ENCODE assay signal across 9 mouse cellular contexts in genomic region chr8:11002816-11003215, GRCm38 (mm10). TPM values are rescaled to one million over a fixed set of nuclear protein-coding genes. Genes with fewer than 3 reads are reported as not detected.
DNase-seq lines count a peak whose midpoint lies in the region; ATAC-seq and TF ChIP-seq lines count a peak whose summit lies in the region.
"Had no signal": no experiment of that assay in that cellular context is flagged by ENCODE, and none has a peak within 500 bp of the region (broad histone marks: within the 10 kb centered on the region; RNA-seq: fewer than 3 reads in every experiment).

No protein-coding gene starts in this region.

- no peaks in the 10 kb centered on the region; the same call in none of the 2 replicates for H3K27me3 ChIP-seq in heart, embryonic 13.5 days (replicated peaks)
- H3K27me3 ChIP-seq in hindbrain, embryonic 13.5 days: no peaks in the 10 kb centered on the region
- H3K27me3 ChIP-seq in midbrain, embryonic 11.5 days (ENCODE audit: control insufficient read depth, insufficient read depth, low read length): no peaks in the 10 kb centered on the region

- H3K4me3 ChIP-seq in heart, embryonic 13.5 days: peak overlapping the region; percentile 84
- peak overlapping the region; percentile 81 for H3K4me3 ChIP-seq in hindbrain, embryonic 13.5 days
- peak overlapping the region; percentile 70 for H3K4me3 ChIP-seq in midbrain, embryonic 11.5 days (ENCODE audit: low read depth, low read length)

- no peaks in the 10 kb centered on the region for H3K9me3 ChIP-seq in heart, embryonic 13.5 days
- no peaks in the 10 kb centered on the region for H3K9me3 ChIP-seq in hindbrain, embryonic 13.5 days
- peaks cover 3% of the 10 kb centered on the region; the same call in 1 of the 2 replicates for H3K9me3 ChIP-seq in midbrain, embryonic 11.5 days (ENCODE audit: control insufficient read depth, low read length)

- no peak for TF ChIP-seq CTCF in brain, embryonic 14.5 days (IDR thresholded peaks at IDR 0.05; ENCODE audit: borderline replicate concordance, extremely low read depth, insufficient read depth, insufficient read length)

- no peak for TF ChIP-seq POLR2A in brain, embryonic 14.5 days (IDR thresholded peaks at IDR 0.05; ENCODE audit: borderline replicate concordance, extremely low read depth, insufficient read depth, insufficient read length, poor library complexity, severe bottlenecking)

- peaks cover 31% of the 10 kb centered on the region for H3K36me3 ChIP-seq in heart, embryonic 13.5 days
- H3K36me3 ChIP-seq in hindbrain, embryonic 13.5 days: 0 out of 2 replicates have a peak, but pooled peaks cover 4% of the 10 kb centered on the region
- H3K36me3 ChIP-seq in midbrain, embryonic 11.5 days (ENCODE audit: control insufficient read depth, insufficient read depth, low read length): peaks cover 5% of the 10 kb centered on the region

- peaks cover 80% of the 10 kb centered on the region for H3K4me1 ChIP-seq in heart, embryonic 13.5 days
- H3K4me1 ChIP-seq in hindbrain, embryonic 13.5 days (replicated peaks): peaks cover 89% of the 10 kb centered on the region
- H3K4me1 ChIP-seq in midbrain, embryonic 11.5 days (ENCODE audit: control insufficient read depth, insufficient read depth, low read length): peaks cover 81% of the 10 kb centered on the region

- peak overlapping the region; percentile 91 for H3K4me2 ChIP-seq in heart, embryonic 13.5 days
- H3K4me2 ChIP-seq in hindbrain, embryonic 13.5 days: peak overlapping the region; percentile 94
- H3K4me2 ChIP-seq in midbrain, embryonic 11.5 days: peak overlapping the region; percentile 94

- 29% methylated on average over 6 of the region's 6 CpGs for WGBS in heart, embryonic 13.5 days
- WGBS in hindbrain, embryonic 13.5 days: 16% methylated on average over 6 of the region's 6 CpGs
- WGBS in midbrain, embryonic 11.5 days: 40% methylated on average over 6 of the region's 6 CpGs

- DNase-seq in heart, adult 8-10 months (ENCODE audit: low spot score): no peak
- DNase-seq in brain, embryonic 14.5 days (ENCODE audit: low read depth): peak; percentile 44
- DNase-seq in midbrain, embryonic 11.5 days (ENCODE audit: low spot score, missing footprints): peak; percentile 89
- no peak for DNase-seq in urinary bladder, postnatal 14 days (ENCODE audit: low spot score)
- no peak for DNase-seq in adrenal gland, postnatal 10 days
- DNase-seq in gastrocnemius, adult 8-10 months (ENCODE audit: low spot score in 2 of 2): no peak
- DNase-seq: cerebellum, postnatal 14 days had no signal

- peak overlapping the region; percentile 95 for H3K9ac ChIP-seq in heart, embryonic 13.5 days
- H3K9ac ChIP-seq in hindbrain, embryonic 13.5 days: peak overlapping the region; percentile 89
- H3K9ac ChIP-seq in midbrain, embryonic 11.5 days (ENCODE audit: low read length): peak overlapping the region; percentile 84

- H3K27ac ChIP-seq in heart, embryonic 13.5 days (replicated peaks): peak overlapping the region; percentile 77
- peak overlapping the region; percentile 36; the same call in 1 of the 2 replicates for H3K27ac ChIP-seq in hindbrain, embryonic 13.5 days
- H3K27ac ChIP-seq in midbrain, embryonic 11.5 days (ENCODE audit: low read depth, low read length): no peak overlapping the region

- no peak for ATAC-seq in heart, embryonic 13.5 days (ENCODE audit: extremely low read depth, insufficient number of reproducible peaks, low FRiP score, low TSS enrichment)
- no peak for ATAC-seq in hindbrain, embryonic 13.5 days (ENCODE audit: low FRiP score)
- ATAC-seq in midbrain, embryonic 11.5 days (ENCODE audit: low FRiP score): no peak

RNA-seq across cellular contexts. Expression of gene Irs2, which starts 5.4 kb away (rescaled TPM):
- polyA plus RNA-seq in heart, embryonic 13.5 days (2015; fragmentation: Nextera tagmentation; extraction: Ambion mirVana): 3.0 and 3.2 TPM in 2 replicates
- total RNA-seq in heart, adult 8-10 months (2022): 10 to 100 TPM in 1 of 4 experiments, 1 to 10 TPM in 3; 4.7 to 13.0 (median 6.8) TPM
- 9.7 and 17.6 TPM in 2 replicates for polyA plus RNA-seq in brain, embryonic 14.5 days (2012; rRNA removed)
- polyA plus RNA-seq in hindbrain, embryonic 13.5 days (2015; fragmentation: Nextera tagmentation; extraction: Ambion mirVana): 4.5 and 4.6 TPM in 2 replicates
- 5.2 and 6.2 TPM in 2 replicates for polyA plus RNA-seq in midbrain, embryonic 11.5 days (2014; fragmentation: Nextera tagmentation; extraction: Ambion mirVana)
- 10 to 100 TPM; 33.4 to 80.8 TPM for total RNA-seq in adrenal gland, postnatal 10 days (2021)
- total RNA-seq in gastrocnemius, adult 8-10 months (2022): 10 to 100 TPM; 12.4 to 21.6 (median 15.2) TPM

Comparison
In these comparisons a context has a peak if more than half of its experiments do, and no peak if none do; other contexts are left out.
1. DNase-seq: peak in brain, embryonic 14.5 days (single experiment) and midbrain, embryonic 11.5 days (single experiment); none in heart, adult 8-10 months (single experiment), urinary bladder, postnatal 14 days (single experiment), adrenal gland, postnatal 10 days (single experiment) and gastrocnemius, adult 8-10 months (0 of 2).
2. Peak in every context shown above with its lines, with median percentiles within 50 percentile points of each other: H3K4me2 ChIP-seq, H3K4me3 ChIP-seq and H3K9ac ChIP-seq.